ENCODE assay signal across 12 mouse cellular contexts in genomic region chr5:36573354-36573753, GRCm38 (mm10). TPM values are rescaled to one million over a fixed set of nuclear protein-coding genes. Genes with fewer than 3 reads are reported as not detected.
A peak's percentile ranks its signal among the peaks of the same experiment; 100 is the strongest.
DNase-seq lines count a peak whose midpoint lies in the region; ATAC-seq and TF ChIP-seq lines count a peak whose summit lies in the region.
"Had no signal": no experiment of that assay in that cellular context is flagged by ENCODE, and none has a peak within 500 bp of the region (broad histone marks: within the 10 kb centered on the region; RNA-seq: fewer than 3 reads in every experiment).

No protein-coding gene starts in this region.

- no peaks in the 10 kb centered on the region for H3K27me3 ChIP-seq in heart, embryonic 14.5 days (ENCODE audit: control insufficient read depth, insufficient read depth, low read length)
- H3K27me3 ChIP-seq in ES-Bruce4 (ENCODE audit: control insufficient read depth, insufficient read depth, low read length, poor library complexity, severe bottlenecking): no peaks in the 10 kb centered on the region
- no peaks in the 10 kb centered on the region for H3K27me3 ChIP-seq in liver, postnatal 0 days (ENCODE audit: insufficient read depth, low read length)
- H3K27me3 ChIP-seq: embryonic facial prominence, embryonic 15.5 days; midbrain, embryonic 12.5 days had no signal

- H3K4me3 ChIP-seq in heart, embryonic 14.5 days (ENCODE audit: control insufficient read depth in 1 of 2, insufficient read depth in 1 of 2, low read depth in 1 of 2, low read length in 2 of 2): no peak overlapping the region
- H3K4me3 ChIP-seq in ES-Bruce4 (ENCODE audit: low read depth, low read length): no peak overlapping the region
- H3K4me3 ChIP-seq in cortical plate, adult 2 months (ENCODE audit: insufficient read depth, low read length): no peak overlapping the region
- no peak overlapping the region for H3K4me3 ChIP-seq in liver, postnatal 0 days (ENCODE audit: low read depth, low read length)
- H3K4me3 ChIP-seq: embryonic facial prominence, embryonic 15.5 days; midbrain, embryonic 12.5 days had no signal

- intact Hi-C loops in heart, postnatal 25 days (cut with DNase I): no loop called here

- no peak overlapping the region for H3K4me2 ChIP-seq in heart, embryonic 14.5 days (ENCODE audit: low read length)
- H3K4me2 ChIP-seq in liver, postnatal 0 days (ENCODE audit: low read depth, low read length): no peak overlapping the region; the same call in 1 of the 2 replicates
- H3K4me2 ChIP-seq: embryonic facial prominence, embryonic 15.5 days; midbrain, embryonic 12.5 days had no signal

- DNase-seq in heart, postnatal 25 days (ENCODE audit: low spot score): no peak
- no peak for DNase-seq in liver, postnatal 0 days
- DNase-seq in urinary bladder, postnatal 4 days (ENCODE audit: low spot score in 2 of 2): no peak
- no peak for DNase-seq in adrenal gland, postnatal 4 days (ENCODE audit: low spot score in 2 of 2)
- DNase-seq in cerebellum, postnatal 10 days: no peak
- DNase-seq: gastrocnemius, postnatal 36 days; kidney, adult 8-10 months had no signal

- no peaks in the 10 kb centered on the region for H3K9me3 ChIP-seq in heart, embryonic 14.5 days (ENCODE audit: control insufficient read depth, low read length)
- no peaks in the 10 kb centered on the region for H3K9me3 ChIP-seq in ES-Bruce4 (replicated peaks; ENCODE audit: control insufficient read depth, insufficient read depth, low read length, poor library complexity, severe bottlenecking)
- no peaks in the 10 kb centered on the region for H3K9me3 ChIP-seq in liver, postnatal 0 days (ENCODE audit: low read length)
- H3K9me3 ChIP-seq: embryonic facial prominence, embryonic 15.5 days; midbrain, embryonic 12.5 days had no signal

- TF ChIP-seq CTCF in ES-Bruce4 (IDR thresholded peaks at IDR 0.05; ENCODE audit: low read depth, low read length): no peak
- TF ChIP-seq CTCF in cortical plate, adult 2 months (IDR thresholded peaks at IDR 0.05; ENCODE audit: extremely low read depth, insufficient read depth, low read length): no peak
- TF ChIP-seq CTCF in liver, postnatal 0 days (IDR thresholded peaks at IDR 0.05; ENCODE audit: low read depth): no peak

- TF ChIP-seq EP300 in ES-Bruce4 (IDR thresholded peaks at IDR 0.05; ENCODE audit: insufficient read depth, low read depth, low read length): no peak
- TF ChIP-seq EP300 in liver, postnatal 0 days (IDR thresholded peaks at IDR 0.05; ENCODE audit: low read depth): peak; percentile 85

- WGBS in heart, embryonic 14.5 days: 28% methylated on average over 3 of the region's 3 CpGs
- WGBS in liver, postnatal 0 days (ENCODE audit: insufficient replicate concordance): 31% methylated on average over 3 of the region's 3 CpGs

- ATAC-seq in heart, embryonic 14.5 days (ENCODE audit: insufficient number of reproducible peaks, insufficient read depth, low FRiP score, low read depth): no peak
- ATAC-seq in liver, postnatal 0 days: peak; percentile 50

- H3K27ac ChIP-seq in heart, embryonic 14.5 days (replicated peaks in 1 of 2; ENCODE audit: control insufficient read depth in 1 of 2, insufficient read depth in 1 of 2, low read depth in 2 of 2, low read length in 2 of 2): peak overlapping the region; percentile 12 to 22; a peak in 3 of 4 replicates
- peak overlapping the region; percentile 12 for H3K27ac ChIP-seq in ES-Bruce4 (ENCODE audit: insufficient read depth, low read length)
- 0 out of 2 replicates have a peak overlapping the region, but pooled peaks have one; percentile 44 for H3K27ac ChIP-seq in cortical plate, adult 2 months (ENCODE audit: insufficient read depth, low read length)
- peak overlapping the region; percentile 13; the same call in 1 of the 2 replicates for H3K27ac ChIP-seq in liver, postnatal 0 days (ENCODE audit: low read depth)
- H3K27ac ChIP-seq: midbrain, embryonic 12.5 days had no signal

- H3K36me3 ChIP-seq in heart, embryonic 14.5 days (ENCODE audit: control insufficient read depth, insufficient read depth, low read length): peaks cover 20% of the 10 kb centered on the region
- H3K36me3 ChIP-seq in ES-Bruce4 (ENCODE audit: control insufficient read depth, insufficient read depth, low read length, poor library complexity, severe bottlenecking): no peaks in the 10 kb centered on the region
- H3K36me3 ChIP-seq in liver, postnatal 0 days (replicated peaks; ENCODE audit: insufficient read depth, low read length): peaks cover 18% of the 10 kb centered on the region

- H3K9ac ChIP-seq in heart, embryonic 14.5 days (ENCODE audit: low read length): no peak overlapping the region
- no peak overlapping the region for H3K9ac ChIP-seq in ES-Bruce4 (ENCODE audit: low read depth, poor library complexity, severe bottlenecking)
- H3K9ac ChIP-seq in liver, postnatal 0 days (replicated peaks): no peak overlapping the region; the same call in 1 of the 2 replicates
- H3K9ac ChIP-seq: embryonic facial prominence, embryonic 15.5 days; midbrain, embryonic 12.5 days had no signal

- peaks cover 20 to 30% of the 10 kb centered on the region in 2 experiments for H3K4me1 ChIP-seq in heart, embryonic 14.5 days (ENCODE audit: control insufficient read depth in 2 of 2, insufficient read depth in 2 of 2, low read length in 2 of 2)
- peaks cover 9% of the 10 kb centered on the region for H3K4me1 ChIP-seq in ES-Bruce4 (ENCODE audit: control insufficient read depth, insufficient read depth, low read length)
- peaks cover 15% of the 10 kb centered on the region; the same call in 1 of the 2 replicates for H3K4me1 ChIP-seq in cortical plate, adult 2 months (ENCODE audit: control insufficient read depth, insufficient read depth, low read length)
- H3K4me1 ChIP-seq in liver, postnatal 0 days (ENCODE audit: insufficient read depth): peaks cover 53% of the 10 kb centered on the region
- H3K4me1 ChIP-seq: midbrain, embryonic 12.5 days had no signal

- TF ChIP-seq POLR2A in ES-Bruce4 (IDR thresholded peaks at IDR 0.05; ENCODE audit: insufficient read depth, low read length): no peak
- TF ChIP-seq POLR2A in cortical plate, adult 2 months (IDR thresholded peaks at IDR 0.05; ENCODE audit: extremely low read depth, insufficient read depth, low read length): 0 out of 2 replicates have a peak, but pooled peaks have one; percentile 33

RNA-seq across cellular contexts. Expression of gene Tbc1d14, which starts 19.7 kb away (rescaled TPM):
- polyA plus RNA-seq in heart, embryonic 14.5 days (2014; fragmentation: Nextera tagmentation; extraction: Ambion mirVana): 18.6 and 19.1 TPM in 2 replicates
- 10 to 100 TPM; 14.3 to 14.7 TPM for total RNA-seq in heart, postnatal 25 days (2021)
- 28.8 and 31.7 TPM in 2 replicates for polyA plus RNA-seq in ES-Bruce4 (2011; ENCODE audit: insufficient read depth, insufficient read length, low read depth, missing spikeins)
- polyA plus RNA-seq in cortical plate, adult 2 months (2012; rRNA removed): 67.0 and 68.4 TPM in 2 replicates
- polyA plus RNA-seq in liver, postnatal 0 days (2015; fragmentation: Nextera tagmentation; extraction: Ambion mirVana): 5.7 and 6.5 TPM in 2 replicates
- 10 to 100 TPM; 50.3 to 65.3 TPM for total RNA-seq in adrenal gland, postnatal 4 days (2021)
